Mouse (Mus musculus) embryonic facial prominence, embryonic 12.5 days (tissue): ENCODE results near the gene Otogl. TPM values are rescaled to one million over a fixed set of nuclear protein-coding genes. Genes with fewer than 3 reads are reported as not detected.
"Not testable (repeated sequence)": the region's sequence is repeated elsewhere in the genome, so short reads cannot be mapped to it uniquely, and the experiment has no call there.

Experiments used
- ATAC-seq: fragments of 200-750 bp; cut with Nextera tagmentation; 2 replicates; pipeline ENCODE4 v1.8.0; 2017; ENCODE audit not compliant: insufficient number of reproducible peaks, insufficient read depth, low FRiP score, low TSS enrichment
- H3K27ac ChIP-seq: fragments of 300-500 bp; sonication (generic); 2 replicates; pipeline ENCODE4 v1.5.1; 2016; ENCODE audit warnings: mild to moderate bottlenecking
- H3K27me3 ChIP-seq: fragments of 300-500 bp; sonication (generic); 2 replicates; pipeline ENCODE4 v1.6.1; 2016; ENCODE audit warnings: mild to moderate bottlenecking, moderate library complexity
- H3K36me3 ChIP-seq: fragments of 300-500 bp; sonication (generic); 2 replicates; pipeline ENCODE4 v1.6.1; 2016; ENCODE audit warnings: mild to moderate bottlenecking
- H3K4me1 ChIP-seq: fragments of 300-500 bp; sonication (generic); 2 replicates; pipeline ENCODE4 v1.6.1; 2016
- H3K4me2 ChIP-seq: fragments of 300-500 bp; sonication (generic); replicated peaks from 2 replicates; pipeline ENCODE4 v1.6.1; 2016; ENCODE audit warnings: mild to moderate bottlenecking, moderate library complexity
- H3K4me3 ChIP-seq: fragments of 300-500 bp; sonication (generic); 2 replicates; pipeline ENCODE4 v1.5.1; 2016; ENCODE audit warnings: mild to moderate bottlenecking
- H3K9ac ChIP-seq: fragments of 300-500 bp; sonication (generic); 2 replicates; pipeline ENCODE4 v1.6.1; 2016; ENCODE audit warnings: mild to moderate bottlenecking, moderate library complexity
- H3K9me3 ChIP-seq: fragments of 300-500 bp; sonication (generic); 2 replicates; pipeline ENCODE4 v1.6.1; 2016; ENCODE audit warnings: mild to moderate bottlenecking, moderate library complexity
- WGBS: fragments of 180-500 bp; shearing (Covaris S2); methylation state at CpG from one replicate; pipeline ENCODE4 v1.1.7; 2016; 5-methylcytosine and 5-hydroxymethylcytosine counted together
- polyA plus RNA-seq: library from polyadenylated mRNA; unstranded; fragments of >200 nt; fragmentation: Nextera tagmentation; extraction: Ambion mirVana; gene quantifications from 2 replicates; pipeline ENCODE4 v1.2.1, GENCODE M21; 2016

Otogl gene
- polyA plus RNA-seq, 1 experiment from 2014 or later, result 0.24 TPM

DNA sequence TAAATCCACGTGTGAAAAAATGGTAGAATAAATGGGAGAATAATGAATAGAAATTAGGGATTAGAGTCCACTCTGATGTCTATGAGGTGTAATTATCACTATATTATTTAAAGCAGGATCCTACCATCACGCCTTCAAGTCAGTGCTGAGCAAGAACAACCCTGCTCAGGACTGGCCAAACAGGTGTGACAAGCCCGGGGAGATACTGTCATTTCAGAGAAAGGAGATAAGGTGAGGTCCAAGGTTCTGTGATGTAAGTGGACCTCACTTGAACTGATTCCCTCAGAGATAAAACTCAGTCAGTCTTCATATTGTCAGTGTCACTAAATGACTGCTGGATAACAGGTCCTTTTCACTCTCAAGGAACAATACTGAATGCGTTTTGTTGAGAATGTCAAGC lies 44.5 kb downstream of the Otogl start:
- Histone ChIP-seq H3K4me3 (no peak overlapping the region), H3K36me3 (no peaks in the 10 kb centered on the region), H3K27ac (no peak overlapping the region), H3K4me1 (no peaks in the 10 kb centered on the region), H3K9me3 (no peaks in the 10 kb centered on the region), H3K9ac (no peak overlapping the region), H3K27me3 (no peaks in the 10 kb centered on the region), H3K4me2 (no peak overlapping the region)
- no peak for ATAC-seq
- 79% methylated on average over 4 of the region's 4 CpGs for WGBS

DNA sequence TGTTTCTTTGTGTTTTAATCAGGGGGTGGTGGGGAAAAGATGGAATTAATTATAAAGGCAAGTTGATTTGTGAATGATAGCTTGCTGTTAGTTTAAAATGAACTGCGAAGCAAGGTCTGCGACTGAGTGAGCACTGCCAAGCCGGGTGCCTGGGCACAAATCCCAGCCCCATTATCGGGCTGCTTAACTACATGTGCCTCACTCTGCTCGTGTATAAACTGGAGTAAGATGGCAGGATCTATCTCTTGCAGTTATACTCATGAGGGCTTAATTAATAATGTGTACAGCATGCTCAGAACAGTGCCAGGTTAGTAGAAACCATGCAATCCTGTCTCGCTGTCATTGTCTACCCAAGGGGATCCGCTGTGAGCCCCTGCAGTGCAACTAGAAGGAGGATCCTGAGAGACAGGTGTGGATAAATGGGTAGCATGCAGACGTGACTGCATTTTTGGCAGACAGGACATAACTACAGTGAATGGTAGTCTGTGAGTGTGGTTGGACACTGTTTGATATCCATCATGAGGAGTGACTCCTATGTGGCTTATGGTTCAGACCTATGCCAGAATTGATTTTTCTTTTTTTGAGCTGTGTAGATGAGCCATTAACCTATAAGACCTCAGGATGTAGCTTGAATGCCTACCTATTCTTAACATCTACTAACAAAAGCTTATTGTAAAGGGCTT lies 51.6 kb downstream of the Otogl start:
- Histone ChIP-seq H3K4me1 (no peaks in the 10 kb centered on the region), H3K36me3 (no peaks in the 10 kb centered on the region), H3K27ac (no peak overlapping the region), H3K9me3 (no peaks in the 10 kb centered on the region), H3K9ac (no peak overlapping the region), H3K4me2 (no peak overlapping the region), H3K4me3 (no peak overlapping the region), H3K27me3 (no peaks in the 10 kb centered on the region)
- ATAC-seq, result no peak
- 81% methylated on average over 8 of the region's 8 CpGs for WGBS

DNA sequence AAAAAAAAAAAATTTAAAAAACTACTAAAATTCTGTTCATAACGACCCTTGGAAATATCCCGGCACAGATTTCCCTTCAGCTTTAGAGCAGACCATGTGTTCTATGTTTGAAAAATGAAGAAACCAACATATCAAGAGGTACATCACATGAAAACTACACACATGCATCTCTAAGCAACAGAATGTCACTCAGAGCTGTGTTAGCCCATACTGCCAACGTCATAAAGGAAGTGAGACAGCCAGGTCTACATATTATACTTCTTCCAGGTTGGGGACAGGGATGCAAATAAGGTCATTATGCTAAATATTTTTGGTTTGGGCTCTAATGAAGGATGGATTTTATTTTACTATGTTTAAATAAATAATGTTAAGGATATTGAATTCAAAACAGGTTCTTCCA lies 52.7 kb downstream of the Otogl start:
- Histone ChIP-seq H3K9ac (no peak overlapping the region), H3K9me3 (no peaks in the 10 kb centered on the region), H3K4me3 (no peak overlapping the region), H3K27me3 (no peaks in the 10 kb centered on the region), H3K36me3 (no peaks in the 10 kb centered on the region), H3K27ac (no peak overlapping the region), H3K4me2 (no peak overlapping the region), H3K4me1 (no peaks in the 10 kb centered on the region)
- no peak for ATAC-seq
- 85% methylated on average over 3 of the region's 3 CpGs for WGBS

DNA sequence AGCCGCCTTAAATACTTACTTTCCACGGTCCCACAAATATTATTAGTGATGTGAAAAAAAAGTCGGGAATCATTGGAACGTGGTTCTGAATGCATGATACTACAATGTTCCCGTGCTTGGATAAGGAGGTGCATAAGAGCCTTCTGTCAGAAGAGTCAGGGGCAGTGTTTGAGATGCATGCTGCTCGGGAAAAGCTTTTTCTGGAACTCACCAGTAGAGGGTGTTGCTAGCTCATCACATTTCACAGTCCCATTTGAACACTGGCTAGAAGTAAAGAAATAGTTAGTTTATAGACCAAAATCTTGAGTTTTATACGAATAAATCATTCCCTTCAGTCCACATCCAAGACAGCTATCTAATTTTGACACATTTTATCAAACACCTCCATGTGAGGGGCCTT lies 53.2 kb downstream of the Otogl start:
- Histone ChIP-seq H3K9me3 (no peaks in the 10 kb centered on the region), H3K27ac (no peak overlapping the region), H3K4me2 (no peak overlapping the region), H3K27me3 (no peaks in the 10 kb centered on the region), H3K36me3 (no peaks in the 10 kb centered on the region), H3K4me1 (no peaks in the 10 kb centered on the region), H3K4me3 (no peak overlapping the region), H3K9ac (no peak overlapping the region)
- WGBS, result 31% methylated on average over 7 of the region's 7 CpGs
- ATAC-seq, result no peak

DNA sequence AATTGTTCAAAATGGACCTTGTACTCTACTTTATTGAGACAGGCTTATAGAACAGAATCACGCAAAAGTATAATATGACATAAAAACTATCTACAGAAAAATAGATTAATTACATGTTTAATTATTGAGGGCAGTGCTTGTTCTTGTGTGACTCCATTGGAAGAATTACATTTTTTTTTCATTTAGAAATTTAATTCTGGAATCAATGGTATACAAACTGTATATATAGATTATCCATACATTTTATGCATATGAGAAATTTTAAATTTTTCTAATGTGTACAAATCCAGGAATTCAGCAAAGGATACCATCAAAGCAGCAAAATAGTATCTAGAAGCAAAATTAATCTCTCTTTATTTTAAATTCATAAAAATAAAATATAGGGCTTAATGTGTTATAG lies 67.0 kb downstream of the Otogl start:
- no peak overlapping the region for H3K4me3 ChIP-seq
- H3K4me1 ChIP-seq, result no peaks in the 10 kb centered on the region

DNA sequence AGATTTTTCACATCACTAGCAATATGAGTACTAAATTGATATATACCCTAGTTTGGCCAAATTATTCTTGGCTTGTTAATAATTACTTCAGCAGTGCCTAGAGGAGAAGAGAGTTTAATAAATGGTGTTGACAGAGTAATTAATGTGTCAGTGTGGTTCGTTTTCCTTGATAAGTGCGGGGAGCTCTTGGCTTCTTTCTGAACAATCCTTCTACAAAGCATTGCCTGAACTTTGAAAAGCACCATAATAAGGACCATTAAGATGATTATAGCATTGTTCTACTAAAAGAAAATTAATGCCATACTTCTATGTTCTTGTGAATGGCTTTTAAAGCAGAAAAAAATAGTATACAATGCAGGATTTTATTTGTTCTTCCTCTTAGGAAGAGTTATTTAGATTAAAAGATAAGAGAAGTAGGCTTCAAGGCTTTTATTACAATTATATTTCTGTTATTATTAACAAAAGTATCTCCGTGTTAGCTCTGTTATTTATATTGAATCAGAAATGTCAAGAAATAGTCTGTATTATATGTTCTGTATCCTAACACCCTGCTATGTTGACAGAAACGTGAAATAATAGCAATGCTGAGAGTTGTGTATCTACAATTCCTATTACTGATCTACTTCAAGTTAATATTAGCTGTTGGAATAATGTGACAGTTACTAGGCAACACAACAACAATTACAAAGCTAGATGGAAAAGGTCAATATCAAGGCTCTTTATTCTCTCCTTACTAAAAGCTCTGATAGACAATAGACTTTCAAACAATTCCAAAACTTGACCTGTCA lies 77.3 kb downstream of the Otogl start:
- Histone ChIP-seq H3K27ac (no peak overlapping the region), H3K27me3 (no peaks in the 10 kb centered on the region), H3K9ac (no peak overlapping the region), H3K4me3 (no peak overlapping the region), H3K36me3 (no peaks in the 10 kb centered on the region), H3K4me2 (no peak overlapping the region), H3K9me3 (no peaks in the 10 kb centered on the region), H3K4me1 (no peaks in the 10 kb centered on the region)
- no peak for ATAC-seq
- 77% methylated on average over 4 of the region's 4 CpGs for WGBS

More for the DNA sequence above, 67.0 kb downstream of the Otogl start:
- 93% methylated on average over 1 of the region's 1 CpGs for WGBS
- no peak for ATAC-seq
- H3K27ac ChIP-seq, result no peak overlapping the region
- no peaks in the 10 kb centered on the region for H3K27me3 ChIP-seq
- H3K9me3 ChIP-seq, result no peaks in the 10 kb centered on the region
- H3K9ac ChIP-seq, result no peak overlapping the region
- no peaks in the 10 kb centered on the region for H3K36me3 ChIP-seq
- no peak overlapping the region for H3K4me2 ChIP-seq

DNA sequence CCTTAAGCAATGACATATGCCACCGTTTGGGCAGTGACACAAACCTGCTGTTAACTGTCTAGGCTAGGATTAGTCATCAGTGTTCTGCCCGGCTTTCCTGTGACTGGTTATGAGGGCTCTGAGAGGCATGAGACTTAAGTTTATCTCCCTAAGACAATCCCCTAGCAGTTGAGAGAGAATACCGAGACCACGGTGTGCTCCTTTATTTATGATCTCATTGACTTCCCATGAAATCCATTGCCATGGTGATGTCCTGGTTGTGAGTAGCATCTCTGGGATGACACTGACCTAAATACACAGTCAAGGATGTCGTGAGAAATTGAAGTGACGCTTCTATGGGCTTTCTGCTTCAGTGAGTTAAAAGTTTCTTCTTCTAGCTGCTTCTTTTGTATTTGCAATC lies 82.8 kb downstream of the Otogl start:
- no peak overlapping the region for H3K27ac ChIP-seq
- H3K27me3 ChIP-seq, result no peaks in the 10 kb centered on the region
- no peak overlapping the region for H3K4me3 ChIP-seq
- H3K4me2 ChIP-seq, result no peak overlapping the region
- 85% methylated on average over 6 of the region's 6 CpGs for WGBS
- no peak overlapping the region for H3K9ac ChIP-seq
- no peaks in the 10 kb centered on the region for H3K9me3 ChIP-seq
- ATAC-seq, result no peak
- H3K4me1 ChIP-seq, result no peaks in the 10 kb centered on the region
- no peaks in the 10 kb centered on the region for H3K36me3 ChIP-seq

DNA sequence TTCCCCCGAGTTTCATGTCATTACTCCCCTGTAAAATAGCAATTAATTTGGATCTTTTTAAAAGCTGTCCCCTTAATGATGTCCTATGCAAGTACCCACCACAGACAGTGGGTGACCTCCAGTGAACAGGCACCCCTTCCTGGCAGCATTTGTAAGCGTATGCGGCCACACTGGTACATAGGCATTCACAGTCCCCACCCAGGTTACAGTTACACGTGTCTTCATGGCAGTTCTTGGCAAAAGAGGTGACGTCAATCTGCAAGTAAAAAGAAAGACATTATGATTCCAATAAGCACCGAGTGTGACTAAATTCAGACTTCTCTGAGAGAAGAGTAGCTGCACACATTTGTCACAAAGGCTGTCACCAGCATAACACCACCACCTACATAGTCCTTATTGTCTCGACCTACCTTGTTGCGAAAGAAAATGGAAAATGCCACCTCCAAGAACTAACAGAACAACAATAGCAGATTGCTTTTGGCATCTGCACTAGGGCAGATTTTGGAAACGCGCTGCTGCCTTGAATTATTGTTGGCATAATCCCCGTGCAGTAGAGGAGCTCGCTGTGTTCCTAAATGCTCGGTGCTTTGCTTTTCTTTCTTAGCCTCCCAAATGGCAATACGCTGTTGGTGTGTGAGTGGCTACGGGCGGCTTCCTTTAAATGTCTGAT lies 98.0 kb downstream of the Otogl start:
- ATAC-seq, result no peak
- no peak overlapping the region for H3K27ac ChIP-seq
- H3K4me3 ChIP-seq, result no peak overlapping the region
- no peaks in the 10 kb centered on the region for H3K9me3 ChIP-seq
- no peak overlapping the region for H3K4me2 ChIP-seq
- no peaks in the 10 kb centered on the region for H3K36me3 ChIP-seq
- WGBS, result 87% methylated on average over 16 of the region's 16 CpGs
- no peaks in the 10 kb centered on the region for H3K27me3 ChIP-seq
- no peak overlapping the region for H3K9ac ChIP-seq
- no peaks in the 10 kb centered on the region for H3K4me1 ChIP-seq

DNA sequence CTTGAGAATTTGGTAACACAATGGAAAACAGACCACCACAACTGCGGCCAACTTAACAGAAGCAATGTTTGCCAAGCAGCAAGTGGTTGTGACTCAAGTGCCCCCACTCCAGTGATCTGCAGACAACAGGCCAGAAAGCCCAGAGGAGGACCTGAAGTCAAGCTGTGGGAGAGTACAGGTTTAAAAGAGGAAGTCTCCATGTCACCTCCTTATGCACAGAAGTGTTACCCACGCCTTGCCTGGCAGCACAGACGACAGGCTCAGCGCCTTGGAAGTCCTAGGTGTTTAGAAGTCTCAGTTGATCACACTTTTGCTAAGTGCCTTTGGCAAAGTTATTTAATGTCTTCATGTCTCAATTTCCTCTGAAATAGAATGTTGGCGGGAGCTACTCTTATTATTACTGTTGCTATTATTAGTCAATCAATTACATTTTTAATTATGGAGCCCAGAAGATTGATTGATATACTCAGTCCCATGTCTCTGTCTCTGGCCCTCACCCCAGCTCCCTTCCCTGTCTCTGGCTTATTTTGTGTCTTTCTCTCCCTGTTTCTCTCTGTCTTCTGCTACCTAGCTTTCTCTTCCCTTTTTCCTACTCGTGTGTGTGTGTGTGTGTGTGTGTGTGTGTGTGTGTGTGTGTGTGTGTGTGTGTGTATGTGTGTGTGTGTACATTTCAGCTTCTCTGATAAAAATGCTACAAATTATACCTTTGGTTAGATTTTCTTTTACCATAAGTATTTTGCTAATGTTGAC lies 101.1 kb downstream of the Otogl start:
- Histone ChIP-seq H3K4me3 (no peak overlapping the region), H3K4me1 (no peaks in the 10 kb centered on the region), H3K27me3 (no peaks in the 10 kb centered on the region), H3K4me2 (no peak overlapping the region), H3K9ac (no peak overlapping the region), H3K36me3 (no peaks in the 10 kb centered on the region), H3K27ac (no peak overlapping the region), H3K9me3 (no peaks in the 10 kb centered on the region)
- WGBS, result 86% methylated on average over 5 of the region's 6 CpGs
- no peak for ATAC-seq

DNA sequence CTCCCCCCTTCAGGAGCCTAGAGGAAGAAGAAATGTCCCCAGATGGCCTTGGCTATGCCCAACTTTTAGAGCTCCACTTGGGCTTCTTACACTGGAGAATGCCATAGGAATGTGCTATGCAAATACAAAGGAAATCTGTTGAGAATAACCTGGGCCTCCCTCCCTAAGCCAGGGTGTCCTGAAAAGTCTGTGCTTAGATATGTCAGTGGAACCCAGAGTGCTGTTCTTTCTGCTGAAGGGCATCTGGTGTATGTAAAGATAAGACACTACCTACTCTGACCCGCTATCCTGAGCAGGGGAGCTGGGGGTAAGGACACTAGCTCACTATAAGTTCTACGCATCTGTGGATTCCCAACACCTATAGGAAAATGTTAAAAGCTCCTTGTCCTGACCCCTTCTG lies 106.7 kb downstream of the Otogl start:
- H3K9me3 ChIP-seq, result no peaks in the 10 kb centered on the region
- no peak overlapping the region for H3K4me2 ChIP-seq
- no peak for ATAC-seq
- no peaks in the 10 kb centered on the region for H3K4me1 ChIP-seq
- H3K9ac ChIP-seq, result no peak overlapping the region
- H3K4me3 ChIP-seq, result no peak overlapping the region
- no peaks in the 10 kb centered on the region for H3K36me3 ChIP-seq
- WGBS, result 82% methylated on average over 2 of the region's 2 CpGs
- H3K27ac ChIP-seq, result no peak overlapping the region
- H3K27me3 ChIP-seq, result no peaks in the 10 kb centered on the region

DNA sequence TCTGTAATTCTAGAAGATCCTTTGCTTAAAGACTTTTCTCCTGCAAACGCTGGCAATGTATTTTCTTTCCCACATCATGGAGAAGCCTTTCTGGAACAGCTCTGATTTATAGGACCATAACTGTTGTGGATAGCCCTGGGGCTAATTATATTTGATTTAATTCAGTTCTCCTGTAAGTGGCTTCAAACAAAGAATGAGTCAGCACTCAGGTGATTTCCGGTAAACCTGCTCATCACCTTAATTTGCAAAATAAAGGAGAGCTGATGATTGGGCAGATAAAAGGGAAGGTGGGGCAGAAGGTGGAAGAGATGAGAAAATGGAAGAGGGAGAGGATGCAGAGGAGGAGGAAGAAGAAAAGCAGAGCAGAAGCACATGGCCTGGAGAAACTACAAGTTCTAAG lies 107.6 kb downstream of the Otogl start:
- not testable (repeated sequence) for ATAC-seq, H3K9me3 ChIP-seq, H3K27me3 ChIP-seq, H3K4me2 ChIP-seq, H3K4me1 ChIP-seq, H3K27ac ChIP-seq, H3K9ac ChIP-seq, H3K36me3 ChIP-seq, H3K4me3 ChIP-seq
- WGBS, result 53% methylated on average over 2 of the region's 2 CpGs
